Mouse (Mus musculus) splenic B cell, adult 2 months (primary cell): ENCODE data around the gene Rai1.
A peak's percentile ranks its signal among the peaks of the same experiment; 100 is the strongest.

Experiments
- DNase-seq: peaks from one replicate; pipeline ENCODE4 v3.0.0-alpha.2; 2011; ENCODE audit warnings: low read depth, low spot score
- H3K27me3 ChIP-seq: 2 replicates; pipeline ENCODE4 v1.6.1; 2012; ENCODE audit warnings: mild to moderate bottlenecking, low read length, moderate library complexity, mixed read lengths; ENCODE audit not compliant: control insufficient read depth, poor library complexity, insufficient read depth, severe bottlenecking
- H3K36me3 ChIP-seq: 2 replicates; pipeline ENCODE4 v1.6.1; 2012; ENCODE audit warnings: mild to moderate bottlenecking, low read length, moderate library complexity, mixed read lengths; ENCODE audit not compliant: control insufficient read depth, poor library complexity, insufficient read depth, severe bottlenecking

Gene Rai1

DNA sequence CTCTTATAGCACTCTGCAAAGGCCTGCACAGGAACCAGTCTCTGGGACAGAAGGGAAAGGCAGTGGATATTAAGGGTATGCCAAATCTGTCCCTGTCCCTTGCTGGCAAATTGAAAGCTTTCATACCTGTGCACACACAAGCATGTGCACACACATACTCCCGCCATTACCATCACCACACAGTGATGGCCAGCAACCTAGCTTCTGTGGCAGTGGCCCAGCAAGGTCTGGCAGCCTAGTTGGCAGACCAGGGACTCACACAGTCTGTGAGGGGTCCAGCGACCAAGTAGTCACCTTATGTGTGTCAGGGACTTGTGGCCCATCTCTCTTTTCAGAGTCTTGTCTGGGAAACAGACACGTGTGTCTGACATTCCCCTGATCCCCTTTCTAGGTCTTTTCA lies 106.3 kb downstream of the Rai1 start:
- H3K27me3 ChIP-seq: no peaks in the 10 kb centered on the region
- no peak for DNase-seq
- H3K36me3 ChIP-seq: no peaks in the 10 kb centered on the region; the same call in 1 of the 2 replicates

DNA sequence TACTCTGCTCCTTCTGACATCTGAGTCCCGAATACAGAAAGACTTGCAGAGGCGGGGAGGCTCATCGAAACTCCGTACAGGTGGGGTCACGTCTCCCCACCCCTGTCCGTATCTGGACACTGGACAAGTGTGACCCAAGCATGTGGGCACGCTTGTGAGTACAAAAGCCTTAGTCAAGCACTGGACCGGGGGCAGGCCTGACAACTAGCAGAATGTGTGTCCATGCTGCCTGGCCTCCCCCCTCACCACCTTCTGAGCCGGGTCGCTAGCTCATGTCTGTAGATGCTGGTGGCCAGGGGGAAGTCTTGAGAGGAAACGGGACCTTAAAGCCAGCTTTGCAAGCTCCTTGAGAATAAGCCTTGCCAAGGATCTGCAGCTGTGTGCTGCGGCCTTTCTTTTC lies 106.9 kb downstream of the Rai1 start:
- no peaks in the 10 kb centered on the region; the same call in 1 of the 2 replicates for H3K36me3 ChIP-seq
- DNase-seq: no peak
- H3K27me3 ChIP-seq: no peaks in the 10 kb centered on the region

DNA sequence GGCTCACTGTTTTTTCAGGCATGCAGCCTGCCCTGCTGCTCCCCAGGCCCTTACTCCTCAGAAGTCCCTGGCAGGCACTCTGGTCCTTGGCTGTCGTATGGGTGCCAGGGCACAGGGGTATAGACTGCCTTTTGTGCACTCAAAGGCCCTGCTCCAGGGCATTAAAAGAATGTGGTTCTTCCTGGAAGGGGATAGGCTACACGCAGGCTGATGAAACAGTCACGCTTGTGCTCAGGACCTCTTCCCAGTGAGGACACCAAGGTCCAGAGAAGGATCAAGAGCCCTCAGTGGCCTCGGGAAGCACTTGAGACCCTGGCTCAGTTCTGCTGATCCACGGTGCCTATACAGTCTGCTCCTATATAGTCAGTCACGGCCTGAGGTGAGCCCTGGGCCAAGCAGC lies 108.5 kb downstream of the Rai1 start:
- H3K27me3 ChIP-seq: no peaks in the 10 kb centered on the region
- H3K36me3 ChIP-seq: no peaks in the 10 kb centered on the region; the same call in 1 of the 2 replicates
- no peak for DNase-seq

DNA sequence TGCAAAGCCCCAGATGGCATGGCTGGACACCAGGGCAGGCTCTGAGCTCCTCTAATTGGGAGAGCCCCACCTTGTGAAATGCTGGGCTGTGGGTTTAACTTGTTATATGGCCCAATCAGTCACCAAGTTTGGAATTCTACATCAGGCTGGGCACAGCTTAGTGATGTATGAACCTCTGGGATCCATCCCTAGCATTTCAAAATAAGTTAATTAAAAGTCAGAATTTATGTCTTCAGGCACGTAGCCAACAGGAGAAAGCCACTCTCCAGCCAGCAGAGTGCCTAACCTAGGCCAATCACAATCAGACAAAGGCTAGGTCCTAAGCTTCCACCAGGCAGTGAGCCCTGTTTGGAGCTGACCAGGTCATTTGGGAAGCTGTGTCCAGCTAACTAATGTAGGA lies 111.9 kb downstream of the Rai1 start:
- Histone ChIP-seq H3K36me3 (no peaks in the 10 kb centered on the region; the same call in 1 of the 2 replicates), H3K27me3 (no peaks in the 10 kb centered on the region)
- no peak for DNase-seq

DNA sequence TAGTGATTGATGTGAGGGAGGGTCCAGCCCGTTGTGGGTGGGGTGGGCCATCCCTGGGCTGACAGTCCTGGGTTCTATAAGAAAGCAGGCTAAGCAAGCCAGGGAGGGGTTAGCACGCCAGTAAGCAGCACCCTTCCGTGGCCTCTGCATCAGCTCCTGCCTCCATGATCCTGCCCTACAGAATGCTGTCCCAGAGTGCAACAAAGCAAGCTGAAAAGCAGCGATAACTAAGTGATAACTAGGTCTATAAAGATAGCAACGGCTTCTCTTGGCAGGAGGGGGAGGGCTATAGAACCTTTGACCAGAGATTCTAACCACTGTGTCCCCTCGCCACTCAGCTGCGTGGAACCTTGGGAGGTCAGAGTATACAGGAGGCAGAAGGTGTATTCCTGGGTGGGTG lies 112.7 kb downstream of the Rai1 start:
- no peaks in the 10 kb centered on the region; the same call in 1 of the 2 replicates for H3K36me3 ChIP-seq
- H3K27me3 ChIP-seq: no peaks in the 10 kb centered on the region
- DNase-seq: no peak

DNA sequence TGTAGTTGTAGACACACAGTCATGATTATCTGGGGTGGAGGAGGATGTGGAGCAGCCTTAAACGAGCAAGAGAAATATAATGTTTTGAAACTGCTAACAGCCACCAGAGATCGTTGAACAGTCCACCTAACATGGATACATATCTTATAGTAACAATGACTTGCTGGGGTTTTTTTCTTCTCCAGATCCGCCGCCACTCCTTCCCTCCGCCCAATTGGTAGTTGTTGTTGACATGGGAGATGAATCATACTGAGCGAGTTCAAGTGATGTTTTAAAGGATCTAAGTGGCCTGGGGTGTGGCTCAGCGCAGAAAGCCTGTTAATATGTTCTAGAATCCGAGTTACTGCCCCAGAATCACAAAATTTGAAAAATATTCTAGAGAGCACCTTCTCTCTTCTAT lies 114.8 kb downstream of the Rai1 start:
- H3K36me3 ChIP-seq: no peaks in the 10 kb centered on the region; the same call in 1 of the 2 replicates
- no peak for DNase-seq
- H3K27me3 ChIP-seq: no peaks in the 10 kb centered on the region

DNA sequence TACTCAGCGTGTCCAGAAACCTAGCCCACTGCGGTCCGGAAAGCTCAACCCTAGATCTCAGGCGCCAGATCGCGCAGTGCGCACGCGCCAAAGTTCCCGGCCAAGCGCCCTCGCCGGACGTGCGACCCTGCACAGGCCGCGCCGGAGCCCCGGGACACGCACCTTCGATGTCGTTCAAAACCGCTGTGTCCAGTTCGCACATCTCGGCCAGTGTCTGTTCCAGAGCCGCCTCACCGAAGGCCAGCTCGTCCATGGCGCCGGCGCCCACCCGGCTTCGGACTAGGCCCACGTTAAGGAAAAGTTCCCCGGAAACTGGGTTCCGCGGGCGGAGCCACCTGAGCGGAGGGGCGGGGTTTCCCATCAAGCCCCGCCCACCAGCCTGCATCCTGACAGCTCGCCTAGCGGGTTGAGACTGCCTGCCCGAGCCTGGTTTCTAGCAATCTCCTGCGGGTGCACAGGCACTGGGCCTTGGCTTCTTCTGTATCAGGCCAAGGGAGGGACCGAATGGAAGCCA lies 115.5 kb downstream of the Rai1 start:
- no peaks in the 10 kb centered on the region for H3K27me3 ChIP-seq
- peak; percentile 92 for DNase-seq
- no peaks in the 10 kb centered on the region; the same call in 1 of the 2 replicates for H3K36me3 ChIP-seq

DNA sequence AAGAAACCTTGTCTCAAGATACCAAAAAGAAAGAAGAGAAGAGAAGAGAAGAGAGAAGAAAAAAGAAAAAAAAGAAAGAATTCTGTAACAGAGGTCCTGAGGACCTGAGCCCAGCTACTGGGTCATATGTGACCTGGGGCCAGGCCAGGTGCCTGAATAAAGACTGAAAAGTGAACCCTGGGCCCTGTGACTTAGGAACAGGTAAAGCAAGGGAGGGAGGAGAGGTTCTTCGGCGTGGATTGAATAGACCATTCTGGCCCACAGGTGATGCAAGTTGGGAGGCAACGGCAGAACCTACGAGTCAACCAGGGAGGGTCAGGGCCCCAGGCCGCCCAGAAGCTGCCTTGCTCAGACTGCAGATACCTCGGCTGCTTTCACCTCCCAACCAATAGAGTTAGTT lies 116.6 kb downstream of the Rai1 start:
- no peak for DNase-seq
- Histone ChIP-seq H3K36me3 (no peaks in the 10 kb centered on the region), H3K27me3 (no peaks in the 10 kb centered on the region)

DNA sequence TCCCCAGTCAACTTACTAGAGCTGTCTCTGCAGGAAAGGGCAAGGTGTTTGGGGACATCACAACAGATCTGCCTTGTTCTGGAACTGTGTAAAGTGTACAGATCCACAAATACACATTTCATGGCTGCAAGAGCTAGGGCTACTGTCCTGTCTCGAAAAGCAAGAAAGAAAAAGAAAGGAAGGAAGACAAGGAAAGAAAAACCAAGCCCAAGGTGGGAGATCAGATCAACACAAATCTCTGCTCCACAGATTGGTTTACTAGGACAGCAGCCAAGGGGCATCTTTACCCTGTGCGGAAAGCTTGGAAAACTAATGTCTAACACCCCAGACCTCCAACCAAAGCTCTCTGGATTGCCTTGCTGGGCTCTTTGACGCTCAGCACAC lies 117.3 kb downstream of the Rai1 start:
- Histone ChIP-seq H3K36me3 (no peaks in the 10 kb centered on the region), H3K27me3 (no peaks in the 10 kb centered on the region)
- DNase-seq: no peak

DNA sequence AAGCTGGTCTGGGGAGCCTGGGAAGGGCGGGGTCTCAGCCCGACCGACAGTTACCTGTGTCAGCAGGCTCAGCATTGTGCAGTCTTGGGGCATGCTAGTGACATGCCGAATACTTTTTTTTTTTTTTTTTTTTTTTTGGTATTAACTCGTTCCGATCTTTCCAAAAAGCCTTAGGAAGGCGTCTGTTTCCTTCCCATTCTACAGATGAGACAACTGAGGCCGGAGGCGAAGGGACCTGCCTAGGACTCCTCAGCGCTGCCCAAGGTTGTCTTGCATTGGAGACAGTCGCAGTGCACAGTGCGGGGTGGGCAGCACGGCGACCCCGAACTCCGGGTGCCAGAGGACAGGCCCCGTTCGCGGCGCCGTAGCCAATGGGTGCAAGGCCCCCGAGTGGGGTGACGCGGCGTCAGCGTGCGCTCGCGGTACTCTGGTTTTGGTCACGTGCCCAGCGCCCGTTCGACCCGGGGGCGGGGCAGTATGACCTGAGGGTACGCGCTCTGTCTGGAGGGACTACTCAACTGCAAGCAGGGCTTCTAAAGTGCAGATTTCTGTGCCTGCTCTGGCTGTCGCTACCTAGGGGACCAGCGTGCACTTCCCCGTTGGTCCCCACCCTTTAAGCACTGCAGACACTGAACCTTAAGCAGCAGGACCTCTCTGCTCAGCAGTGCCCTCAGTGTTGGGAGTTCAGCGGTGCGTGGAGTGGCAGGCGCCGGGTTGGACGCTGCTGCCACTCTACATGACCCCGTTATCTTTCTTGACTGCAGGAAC lies 117.8 kb downstream of the Rai1 start, which contains the start of gene Srebf1:
TSS of gene Srebf1 (minus strand) at position 113 of the 768 bp plus-strand sequence.
- no peaks in the 10 kb centered on the region for H3K36me3 ChIP-seq
- H3K27me3 ChIP-seq: no peaks in the 10 kb centered on the region
- DNase-seq: peak; percentile 87

DNA sequence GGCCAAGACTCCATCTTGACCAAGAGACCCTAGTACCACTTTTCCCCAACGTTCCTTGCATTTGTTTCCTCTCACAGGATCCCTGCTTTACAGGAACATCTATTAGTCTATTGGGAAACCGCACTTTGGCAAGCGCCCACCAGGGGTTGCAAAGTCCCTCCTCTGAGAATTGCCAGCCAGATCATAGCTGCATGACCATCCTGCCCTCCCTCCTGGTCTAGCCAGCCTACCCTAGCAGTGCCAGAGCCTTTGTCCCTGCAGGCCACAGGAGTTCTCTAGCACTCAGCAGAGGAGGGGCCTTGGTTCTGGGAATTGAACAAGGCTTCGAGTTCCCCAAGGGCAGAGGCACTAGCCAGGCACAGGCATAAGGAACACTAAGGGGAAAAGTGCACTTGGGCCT lies 119.9 kb downstream of the Rai1 start:
- DNase-seq: no peak

DNA sequence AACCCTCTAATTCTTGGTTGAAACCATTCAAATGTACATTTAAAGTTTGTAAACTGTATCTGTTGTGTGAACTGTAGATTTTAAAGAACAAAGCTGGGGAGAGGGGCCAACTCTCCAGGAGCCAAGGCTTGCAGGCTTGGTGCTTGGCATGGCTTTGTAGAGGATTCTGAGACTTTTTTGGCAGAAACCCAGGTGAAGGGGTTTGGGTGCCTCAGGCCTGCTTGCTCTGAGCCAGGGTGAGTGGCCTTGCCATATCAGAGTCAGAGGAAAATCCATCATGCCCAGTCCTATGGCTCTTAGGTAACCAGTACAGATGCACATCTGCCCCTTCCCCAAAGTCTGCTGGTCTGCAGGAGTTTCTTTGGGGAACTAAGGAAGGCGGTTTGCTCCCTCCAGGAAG lies 121.1 kb downstream of the Rai1 start:
- Histone ChIP-seq H3K36me3 (no peaks in the 10 kb centered on the region), H3K27me3 (no peaks in the 10 kb centered on the region)
- DNase-seq: no peak

More for the DNA sequence above, 119.9 kb downstream of the Rai1 start:
- no peaks in the 10 kb centered on the region for H3K36me3 ChIP-seq
- H3K27me3 ChIP-seq: no peaks in the 10 kb centered on the region

DNA sequence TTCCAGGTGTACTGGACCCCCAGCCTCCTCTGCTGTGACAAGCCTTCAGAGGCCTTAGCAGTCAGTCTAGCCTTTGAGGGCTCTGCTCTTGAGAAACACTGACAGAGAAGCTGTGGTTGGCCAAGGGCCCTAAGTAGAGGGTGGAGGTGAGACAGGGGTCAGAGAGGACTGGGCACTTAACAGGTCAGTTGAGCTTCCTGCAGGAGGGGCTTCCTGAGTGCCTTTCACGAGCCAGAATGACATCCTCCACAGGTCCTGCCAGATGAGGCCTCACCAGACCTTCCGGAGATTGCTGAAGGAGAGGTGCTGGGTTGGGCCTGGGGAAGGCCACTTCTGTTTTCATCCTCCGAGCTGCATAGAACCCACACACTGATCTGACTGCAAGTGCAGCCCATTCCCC lies 123.7 kb downstream of the Rai1 start:
- H3K27me3 ChIP-seq: no peaks in the 10 kb centered on the region
- DNase-seq: no peak
- no peaks in the 10 kb centered on the region for H3K36me3 ChIP-seq

DNA sequence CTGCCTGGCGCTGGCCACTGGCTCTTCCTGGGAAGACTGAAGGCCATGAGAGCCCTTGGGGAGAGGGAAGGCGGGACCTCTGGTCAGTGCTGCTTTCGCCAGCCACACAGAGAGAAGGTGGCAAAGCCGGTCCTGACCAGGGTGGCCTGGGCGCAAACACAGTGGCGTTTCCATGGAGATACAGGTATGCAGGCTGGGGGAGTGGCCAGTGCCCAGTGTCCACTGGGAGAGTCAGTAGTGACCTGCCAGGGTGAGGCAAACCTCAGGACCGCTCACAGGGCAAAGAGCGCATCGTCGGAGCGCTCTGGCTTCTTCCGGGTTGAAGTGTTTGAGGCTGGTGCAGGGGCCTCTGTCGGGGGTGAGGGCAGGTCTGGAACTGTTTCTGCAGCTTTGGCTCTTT lies 125.0 kb downstream of the Rai1 start:
- DNase-seq: no peak
- no peaks in the 10 kb centered on the region for H3K36me3 ChIP-seq
- no peaks in the 10 kb centered on the region for H3K27me3 ChIP-seq

DNA sequence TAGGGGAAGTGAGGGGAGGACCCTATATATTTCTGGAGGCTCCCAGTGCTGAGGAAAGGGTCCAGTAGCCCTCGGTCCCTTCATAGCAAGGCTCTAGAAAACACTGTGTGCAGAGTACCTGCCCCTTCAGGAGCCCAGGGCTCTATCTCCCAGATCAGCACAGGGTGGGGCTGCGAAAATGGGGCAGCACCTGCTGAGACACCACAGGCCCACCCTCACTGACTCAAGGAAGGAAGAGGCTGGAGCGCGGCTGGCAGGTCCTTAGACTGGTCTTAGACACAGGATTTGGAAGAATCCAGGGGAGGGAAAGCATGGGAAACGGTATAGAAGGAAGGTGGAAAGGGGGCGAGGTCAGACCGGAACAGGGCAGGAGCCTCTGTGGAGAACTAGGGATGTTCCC lies 125.7 kb downstream of the Rai1 start:
- H3K27me3 ChIP-seq: no peaks in the 10 kb centered on the region
- DNase-seq: no peak
- H3K36me3 ChIP-seq: no peaks in the 10 kb centered on the region

DNA sequence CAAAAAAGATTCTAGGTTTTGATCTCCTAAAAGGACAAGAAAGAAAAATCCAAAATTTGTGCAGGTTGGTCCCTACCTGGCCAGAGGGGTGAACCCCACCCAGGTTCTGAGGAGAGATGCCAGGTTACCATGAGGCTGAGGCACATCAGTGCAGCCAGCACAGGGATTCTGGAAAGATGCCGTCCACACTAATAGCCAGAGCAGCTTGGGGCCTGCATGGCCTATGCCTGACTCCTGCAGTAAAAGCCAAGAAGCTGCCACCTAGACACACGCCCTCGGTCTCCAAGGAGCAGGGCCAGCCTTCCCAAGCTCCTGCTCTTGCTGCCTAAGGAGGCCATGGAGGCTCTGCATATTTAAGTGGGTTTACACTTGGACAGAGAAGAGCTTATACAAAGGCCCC lies 126.5 kb downstream of the Rai1 start:
- Histone ChIP-seq H3K27me3 (no peaks in the 10 kb centered on the region), H3K36me3 (no peaks in the 10 kb centered on the region)
- DNase-seq: no peak
